Mouse (Mus musculus): ENCODE data around the gene Ctnna2.

DNA sequence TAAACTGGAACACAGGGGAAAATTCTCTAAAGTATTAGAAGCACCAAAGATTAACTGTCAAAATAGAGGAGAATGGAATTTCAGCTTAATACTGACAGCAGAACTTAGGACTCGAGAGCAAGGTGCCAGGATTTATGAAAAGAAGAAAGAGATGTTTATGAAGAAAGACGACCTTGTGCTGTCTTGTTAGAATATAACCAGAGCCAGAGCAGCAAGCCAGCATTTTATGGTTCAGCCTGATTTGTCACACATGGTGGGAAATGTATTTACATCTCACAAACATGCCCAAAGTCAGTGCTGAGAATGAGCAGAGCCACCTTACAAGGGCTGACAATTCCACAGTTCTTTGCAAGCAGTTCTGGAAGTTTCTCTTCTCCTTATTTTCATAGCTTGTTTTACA lies 110.2 kb downstream of the Ctnna2 start:
- no peak for TF ChIP-seq POLR2A (IDR thresholded peaks at IDR 0.05; ENCODE audit: extremely low read depth, insufficient read depth, low read length)
- TF ChIP-seq CTCF (IDR thresholded peaks at IDR 0.05; ENCODE audit: low read depth, low read length), result no peak
